8 mouse cellular contexts compared by ENCODE assay signal in the genomic region with DNA sequence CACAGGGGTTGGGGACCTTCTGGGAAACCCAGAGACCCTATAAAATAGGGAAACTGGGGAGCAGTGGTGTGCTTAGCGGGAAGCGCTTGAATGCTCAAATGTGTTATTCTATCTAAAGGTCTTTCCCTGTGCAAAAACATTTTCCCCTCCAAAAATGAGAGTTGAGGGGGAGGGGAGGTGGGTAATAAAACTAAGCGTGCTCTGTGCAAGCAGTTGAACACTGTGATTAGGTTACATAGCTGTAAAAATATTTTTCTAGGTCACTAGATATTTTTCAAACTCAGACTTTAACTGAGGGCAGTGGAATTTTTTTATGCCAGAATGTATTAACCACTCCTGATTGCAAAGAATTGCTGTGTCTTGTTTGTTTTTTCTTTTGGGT.
DNase-seq lines count a peak whose midpoint lies in the region; ATAC-seq and TF ChIP-seq lines count a peak whose summit lies in the region.

No protein-coding gene starts in this region.

- no peaks in the 10 kb centered on the region for H3K9me3 ChIP-seq in heart, embryonic 10.5 days
- H3K9me3 ChIP-seq in liver, embryonic 12.5 days (replicated peaks), result no peaks in the 10 kb centered on the region

- TF ChIP-seq CTCF in testis, adult 2 months (IDR thresholded peaks at IDR 0.05; ENCODE audit: control insufficient read depth, insufficient read depth, insufficient replicate concordance, low read depth, low read length), result no peak

- WGBS in heart, embryonic 10.5 days, result 20% methylated on average over 3 of the region's 3 CpGs
- WGBS in liver, embryonic 12.5 days (ENCODE audit: insufficient replicate concordance), result 26% methylated on average over 3 of the region's 3 CpGs

- H3K27ac ChIP-seq in heart, embryonic 10.5 days, result peak overlapping the region; percentile 64
- H3K27ac ChIP-seq in testis, adult 2 months (ENCODE audit: control insufficient read depth, insufficient read depth, low read depth, low read length), result no peak overlapping the region
- H3K27ac ChIP-seq in liver, embryonic 12.5 days, result no peak overlapping the region

- H3K4me2 ChIP-seq in liver, embryonic 12.5 days, result peak overlapping the region; percentile 66

- H3K27me3 ChIP-seq in heart, embryonic 10.5 days (ENCODE audit: insufficient read depth, poor library complexity, severe bottlenecking), result no peaks in the 10 kb centered on the region
- no peaks in the 10 kb centered on the region for H3K27me3 ChIP-seq in testis, adult 2 months (ENCODE audit: control insufficient read depth, insufficient read depth, low read length)
- H3K27me3 ChIP-seq in liver, embryonic 12.5 days (replicated peaks), result no peaks in the 10 kb centered on the region

- H3K9ac ChIP-seq in liver, embryonic 12.5 days, result peak overlapping the region; percentile 31; the same call in 1 of the 2 replicates

- intact Hi-C loops in heart, postnatal 25 days (cut with DNase I), result loop anchor here (1.0 to 10.0 kb wide), 5 partner anchors 74 to 361 kb away; a partner anchor contains a TSS

- no peak for ATAC-seq in liver, embryonic 12.5 days

- H3K4me1 ChIP-seq in heart, embryonic 10.5 days, result no peaks in the 10 kb centered on the region
- no peaks in the 10 kb centered on the region; the same call in 1 of the 2 replicates for H3K4me1 ChIP-seq in testis, adult 2 months (ENCODE audit: control insufficient read depth, insufficient read depth, low read length)
- H3K4me1 ChIP-seq in liver, embryonic 12.5 days, result peaks cover 7% of the 10 kb centered on the region

- H3K36me3 ChIP-seq in heart, embryonic 10.5 days, result no peaks in the 10 kb centered on the region
- no peaks in the 10 kb centered on the region for H3K36me3 ChIP-seq in testis, adult 2 months (ENCODE audit: control insufficient read depth, insufficient read depth, low read length)
- no peaks in the 10 kb centered on the region for H3K36me3 ChIP-seq in liver, embryonic 12.5 days

- DNase-seq in heart, embryonic 10.5 days (ENCODE audit: low spot score), result no peak
- no peak for DNase-seq in heart, postnatal 25 days (ENCODE audit: low spot score)
- DNase-seq in testis, postnatal 10 days (ENCODE audit: low spot score), result no peak
- DNase-seq in right cerebral cortex, postnatal 14 days, result no peak
- DNase-seq in right cerebral cortex, adult 2 months (ENCODE audit: low spot score in 2 of 2), result no peak
- no peak for DNase-seq in layer of hippocampus, adult 18-20 months (ENCODE audit: low spot score in 2 of 2)

- peak overlapping the region; percentile 39; the same call in 1 of the 2 replicates for H3K4me3 ChIP-seq in heart, embryonic 10.5 days
- H3K4me3 ChIP-seq in testis, adult 2 months (ENCODE audit: control insufficient read depth, low read depth, low read length), result peak overlapping the region; percentile 13; the same call in 1 of the 2 replicates
- H3K4me3 ChIP-seq in liver, embryonic 12.5 days, result peak overlapping the region; percentile 41; the same call in 1 of the 2 replicates

- TF ChIP-seq POLR2A in testis, adult 2 months (IDR thresholded peaks at IDR 0.05; ENCODE audit: control insufficient read depth, low read depth, low read length), result no peak
